In the genomic region with DNA sequence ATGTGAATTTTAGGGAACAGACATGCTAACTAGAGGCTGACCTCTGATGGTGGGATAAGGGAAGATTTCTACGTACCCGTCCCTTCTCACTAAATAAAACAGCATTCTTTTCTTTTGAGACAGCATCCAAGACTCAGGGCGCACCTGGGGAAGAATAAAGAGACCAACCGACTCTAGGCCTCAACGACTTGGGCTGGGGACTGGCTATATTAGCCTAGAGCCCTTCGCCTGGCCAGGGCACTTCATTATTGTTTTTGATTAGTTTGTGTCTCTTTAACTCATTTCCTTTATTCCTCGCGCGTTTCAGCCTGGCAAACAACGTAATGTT, we compare ENCODE assay signal across 8 mouse cellular contexts. TPM values are rescaled to one million over a fixed set of nuclear protein-coding genes. Genes with fewer than 3 reads are reported as not detected.
DNase-seq lines count a peak whose midpoint lies in the region; ATAC-seq and TF ChIP-seq lines count a peak whose summit lies in the region.

No protein-coding gene starts in this region.

- H3K4me2 ChIP-seq in liver, embryonic 11.5 days: peak overlapping the region; percentile 83
- peak overlapping the region; percentile 75 for H3K4me2 ChIP-seq in stomach, embryonic 16.5 days (ENCODE audit: low read depth, low read length)

- peak overlapping the region; percentile 73 for H3K27ac ChIP-seq in testis, adult 2 months (ENCODE audit: control insufficient read depth, insufficient read depth, low read depth, low read length)
- H3K27ac ChIP-seq in liver, embryonic 11.5 days (ENCODE audit: low read depth, low read length): peak overlapping the region; percentile 83; the same call in 1 of the 2 replicates
- no peak overlapping the region; the same call in 1 of the 2 replicates for H3K27ac ChIP-seq in stomach, embryonic 16.5 days (ENCODE audit: low read length)

- TF ChIP-seq CTCF in testis, adult 2 months (IDR thresholded peaks at IDR 0.05; ENCODE audit: control insufficient read depth, insufficient read depth, insufficient replicate concordance, low read depth, low read length): no peak

- TF ChIP-seq POLR2A in testis, adult 2 months (IDR thresholded peaks at IDR 0.05; ENCODE audit: control insufficient read depth, low read depth, low read length): no peak

- no peak for DNase-seq in testis, postnatal 14 days (ENCODE audit: low spot score)
- no peak for DNase-seq in liver, embryonic 11.5 days (ENCODE audit: low spot score)
- DNase-seq in left cerebral cortex, postnatal 10 days (ENCODE audit: extremely low spot score in 1 of 2, low spot score in 2 of 2): no peak
- DNase-seq in gastrocnemius, adult 8-10 months (ENCODE audit: low spot score in 2 of 2): no peak

- no peaks in the 10 kb centered on the region for H3K36me3 ChIP-seq in erythroblast, embryonic 14.5 days (ENCODE audit: control insufficient read depth)
- H3K36me3 ChIP-seq in testis, adult 2 months (ENCODE audit: control insufficient read depth, insufficient read depth, low read length): no peaks in the 10 kb centered on the region
- H3K36me3 ChIP-seq in liver, embryonic 11.5 days (ENCODE audit: control insufficient read depth, insufficient read depth, low read length): no peaks in the 10 kb centered on the region
- no peaks in the 10 kb centered on the region for H3K36me3 ChIP-seq in stomach, embryonic 16.5 days (ENCODE audit: control insufficient read depth, insufficient read depth, low read length)

- H3K4me3 ChIP-seq in erythroblast, embryonic 14.5 days (replicated peaks): peak overlapping the region; percentile 90
- peak overlapping the region; percentile 92 for H3K4me3 ChIP-seq in testis, adult 2 months (ENCODE audit: control insufficient read depth, low read depth, low read length)
- H3K4me3 ChIP-seq in liver, embryonic 11.5 days (ENCODE audit: low read depth, low read length): peak overlapping the region; percentile 97
- peak overlapping the region; percentile 90 for H3K4me3 ChIP-seq in stomach, embryonic 16.5 days (replicated peaks; ENCODE audit: low read length)

- intact Hi-C loops in left cerebral cortex, postnatal 10 days (cut with DNase I): no loop called here

- peak overlapping the region; percentile 93 for H3K9ac ChIP-seq in liver, embryonic 11.5 days (ENCODE audit: low read depth, low read length)
- H3K9ac ChIP-seq in stomach, embryonic 16.5 days (ENCODE audit: low read length): peak overlapping the region; percentile 98

- no peaks in the 10 kb centered on the region for H3K9me3 ChIP-seq in erythroblast, embryonic 14.5 days (ENCODE audit: control insufficient read depth, low read length)
- H3K9me3 ChIP-seq in liver, embryonic 11.5 days (ENCODE audit: control insufficient read depth, low read length): no peaks in the 10 kb centered on the region
- H3K9me3 ChIP-seq in stomach, embryonic 16.5 days (replicated peaks; ENCODE audit: control insufficient read depth, low read length): no peaks in the 10 kb centered on the region

- 23% methylated on average over 10 of the region's 10 CpGs for WGBS in liver, embryonic 11.5 days
- WGBS in stomach, embryonic 16.5 days: 12% methylated on average over 10 of the region's 10 CpGs

- ATAC-seq in erythroblast, adult 5-6 weeks (replicated peaks; ENCODE audit: low FRiP score, poor library complexity, severe bottlenecking): no peak
- ATAC-seq in liver, embryonic 11.5 days (replicated peaks; ENCODE audit: low FRiP score): peak; percentile 44; the same call in 1 of the 2 replicates
- ATAC-seq in stomach, embryonic 16.5 days (ENCODE audit: insufficient read depth, low FRiP score): peak; percentile 30; the same call in 1 of the 2 replicates

- H3K4me1 ChIP-seq in erythroblast, embryonic 14.5 days (ENCODE audit: control insufficient read depth): peaks cover 33% of the 10 kb centered on the region
- H3K4me1 ChIP-seq in testis, adult 2 months (ENCODE audit: control insufficient read depth, insufficient read depth, low read length): peaks cover 5% of the 10 kb centered on the region
- peaks cover 26% of the 10 kb centered on the region for H3K4me1 ChIP-seq in liver, embryonic 11.5 days (replicated peaks; ENCODE audit: control insufficient read depth, insufficient read depth, low read length)
- peaks cover 19% of the 10 kb centered on the region; the same call in 1 of the 2 replicates for H3K4me1 ChIP-seq in stomach, embryonic 16.5 days (ENCODE audit: control insufficient read depth, insufficient read depth, low read length)

- no peaks in the 10 kb centered on the region for H3K27me3 ChIP-seq in erythroblast, embryonic 14.5 days (ENCODE audit: control insufficient read depth)
- H3K27me3 ChIP-seq in testis, adult 2 months (ENCODE audit: control insufficient read depth, insufficient read depth, low read length): no peaks in the 10 kb centered on the region
- no peaks in the 10 kb centered on the region for H3K27me3 ChIP-seq in liver, embryonic 11.5 days (replicated peaks; ENCODE audit: control insufficient read depth, insufficient read depth, low read length)
- H3K27me3 ChIP-seq in stomach, embryonic 16.5 days (ENCODE audit: control insufficient read depth, insufficient read depth, low read length): no peaks in the 10 kb centered on the region

RNA-seq across cellular contexts. Expression of a gene that starts 0.3 kb away (rescaled TPM):
- 0.48 and 0.84 TPM in 2 replicates for polyA plus RNA-seq in erythroblast, embryonic 14.5 days (2012)
- 0.42 and 1.3 TPM in 2 replicates for total RNA-seq in erythroblast, adult 5-6 weeks (2015; ENCODE audit: low replicate concordance)
- 0.68 and 2.1 TPM in 2 replicates for total RNA-seq in erythroblast, adult 5-6 weeks (2017; ENCODE audit: low replicate concordance)
- polyA plus RNA-seq in testis, adult 2 months (2012; rRNA removed): 8.2 TPM in 2 replicates
- 15.7 and 16.2 TPM in 2 replicates for polyA plus RNA-seq in liver, embryonic 11.5 days (2014; fragmentation: Nextera tagmentation; extraction: Ambion mirVana)
- 14.2 and 17.7 TPM in 2 replicates for polyA plus RNA-seq in stomach, embryonic 16.5 days (2015; fragmentation: Nextera tagmentation; extraction: Ambion mirVana)
- 10 to 100 TPM; 29.2 to 30.1 TPM for total RNA-seq in left cerebral cortex, postnatal 10 days (2021)
- total RNA-seq in gastrocnemius, adult 8-10 months (2022): 10 to 100 TPM; 51.3 to 60.1 (median 53.4) TPM
